Mouse (Mus musculus) stomach, postnatal 0 days (tissue): ENCODE results near the gene Arrb2.

Experiments
- CTCF ChIP-seq: IDR thresholded peaks from 2 replicates; pipeline ENCODE4 v1.5.1; 2016; ENCODE audit warnings: antibody characterized with exemption, low read depth, mild to moderate bottlenecking, moderate library complexity
- EP300 ChIP-seq: optimal IDR thresholded peaks from 2 replicates; pipeline ENCODE3; 2016; ENCODE audit warnings: antibody characterized with exemption

- TF ChIP-seq CTCF (no peak), EP300 (no peak)
These were observed 55.4 kb downstream of the Arrb2 start for GRCm38 (mm10) chr11:70487816-70488215.
